16 mouse cellular contexts compared by ENCODE assay signal in genomic region chr17:25407352-25407751, GRCm38 (mm10). TPM values are rescaled to one million over a fixed set of nuclear protein-coding genes. Genes with fewer than 3 reads are reported as not detected.
DNase-seq lines count a peak whose midpoint lies in the region; ATAC-seq lines count a peak whose summit lies in the region.
"Had no signal": no experiment of that assay in that cellular context is flagged by ENCODE, and none has a peak within 500 bp of the region (broad histone marks: within the 10 kb centered on the region; RNA-seq: fewer than 3 reads in every experiment).

No protein-coding gene starts in this region.

- no peaks in the 10 kb centered on the region for H3K9me3 ChIP-seq in forebrain, embryonic 12.5 days
- H3K9me3 ChIP-seq in forebrain, embryonic 10.5 days = no peaks in the 10 kb centered on the region
- H3K9me3 ChIP-seq in neural tube, embryonic 13.5 days = no peaks in the 10 kb centered on the region
- no peaks in the 10 kb centered on the region for H3K9me3 ChIP-seq in hindbrain, embryonic 12.5 days (replicated peaks)
- no peaks in the 10 kb centered on the region for H3K9me3 ChIP-seq in midbrain, embryonic 13.5 days
- H3K9me3 ChIP-seq: neural tube, embryonic 12.5 days had no signal

- H3K4me3 ChIP-seq in forebrain, embryonic 12.5 days (replicated peaks) = no peak overlapping the region
- no peak overlapping the region for H3K4me3 ChIP-seq in forebrain, embryonic 10.5 days
- no peak overlapping the region for H3K4me3 ChIP-seq in neural tube, embryonic 13.5 days
- no peak overlapping the region for H3K4me3 ChIP-seq in hindbrain, embryonic 12.5 days
- H3K4me3 ChIP-seq in midbrain, embryonic 13.5 days (replicated peaks) = no peak overlapping the region
- H3K4me3 ChIP-seq: neural tube, embryonic 12.5 days had no signal

- 69% methylated on average over 4 of the region's 4 CpGs for WGBS in forebrain, embryonic 12.5 days
- WGBS in forebrain, embryonic 10.5 days = 70% methylated on average over 4 of the region's 4 CpGs
- 67% methylated on average over 4 of the region's 4 CpGs for WGBS in neural tube, embryonic 13.5 days
- WGBS in hindbrain, embryonic 12.5 days = 58% methylated on average over 4 of the region's 4 CpGs
- WGBS in midbrain, embryonic 13.5 days = 60% methylated on average over 4 of the region's 4 CpGs

- H3K27me3 ChIP-seq in forebrain, embryonic 12.5 days = peaks cover 89% of the 10 kb centered on the region
- peaks cover 98% of the 10 kb centered on the region for H3K27me3 ChIP-seq in forebrain, embryonic 10.5 days (ENCODE audit: poor library complexity, severe bottlenecking)
- peaks cover 11% of the 10 kb centered on the region for H3K27me3 ChIP-seq in neural tube, embryonic 13.5 days
- H3K27me3 ChIP-seq in hindbrain, embryonic 12.5 days = peaks cover 11% of the 10 kb centered on the region
- H3K27me3 ChIP-seq in midbrain, embryonic 13.5 days = peaks cover 25% of the 10 kb centered on the region

- H3K9ac ChIP-seq in forebrain, embryonic 12.5 days = no peak overlapping the region
- H3K9ac ChIP-seq in neural tube, embryonic 13.5 days = no peak overlapping the region
- peak overlapping the region; percentile 14; the same call in 1 of the 2 replicates for H3K9ac ChIP-seq in hindbrain, embryonic 12.5 days
- H3K9ac ChIP-seq in midbrain, embryonic 13.5 days (replicated peaks) = peak overlapping the region; percentile 28; the same call in 1 of the 2 replicates
- H3K9ac ChIP-seq: liver, embryonic 14.5 days; neural tube, embryonic 12.5 days had no signal

- H3K4me1 ChIP-seq in forebrain, embryonic 12.5 days = peaks cover 78% of the 10 kb centered on the region
- peaks cover 75% of the 10 kb centered on the region for H3K4me1 ChIP-seq in forebrain, embryonic 10.5 days
- H3K4me1 ChIP-seq in neural tube, embryonic 13.5 days (replicated peaks) = peaks cover 74% of the 10 kb centered on the region
- peaks cover 73% of the 10 kb centered on the region for H3K4me1 ChIP-seq in hindbrain, embryonic 12.5 days
- peaks cover 85% of the 10 kb centered on the region for H3K4me1 ChIP-seq in midbrain, embryonic 13.5 days (replicated peaks)

- no peak for ATAC-seq in forebrain, embryonic 12.5 days (ENCODE audit: low FRiP score)
- no peak for ATAC-seq in neural tube, embryonic 13.5 days (ENCODE audit: low read depth)
- ATAC-seq in hindbrain, embryonic 12.5 days (ENCODE audit: low FRiP score) = no peak
- ATAC-seq in midbrain, embryonic 13.5 days = no peak

- H3K4me2 ChIP-seq in forebrain, embryonic 12.5 days = no peak overlapping the region
- H3K4me2 ChIP-seq in neural tube, embryonic 13.5 days = no peak overlapping the region
- no peak overlapping the region for H3K4me2 ChIP-seq in hindbrain, embryonic 12.5 days (replicated peaks)
- H3K4me2 ChIP-seq in midbrain, embryonic 13.5 days (replicated peaks) = peak overlapping the region; percentile 18

- DNase-seq in forebrain, embryonic 10.5 days (ENCODE audit: extremely low spot score, low spot score) = no peak
- no peak for DNase-seq in neural tube, embryonic 10.5 days (ENCODE audit: extremely low spot score, low spot score)
- DNase-seq in thymus, postnatal 10 days (ENCODE audit: low spot score in 2 of 2) = no peak
- DNase-seq in gastrocnemius, postnatal 10 days = no peak
- DNase-seq: kidney, adult 9 months; layer of hippocampus, postnatal 36 days; lung, postnatal 4 days; thymus, adult 18-20 months had no signal

- no peaks in the 10 kb centered on the region for H3K36me3 ChIP-seq in forebrain, embryonic 12.5 days (replicated peaks)
- no peaks in the 10 kb centered on the region for H3K36me3 ChIP-seq in forebrain, embryonic 10.5 days (replicated peaks)
- no peaks in the 10 kb centered on the region for H3K36me3 ChIP-seq in neural tube, embryonic 13.5 days
- no peaks in the 10 kb centered on the region for H3K36me3 ChIP-seq in hindbrain, embryonic 12.5 days
- no peaks in the 10 kb centered on the region for H3K36me3 ChIP-seq in midbrain, embryonic 13.5 days
- H3K36me3 ChIP-seq: neural tube, embryonic 12.5 days had no signal

- H3K27ac ChIP-seq in forebrain, embryonic 12.5 days = 0 out of 2 replicates have a peak overlapping the region, but pooled peaks have one; percentile 13
- H3K27ac ChIP-seq in forebrain, embryonic 10.5 days = no peak overlapping the region
- peak overlapping the region; percentile 72 for H3K27ac ChIP-seq in neural tube, embryonic 13.5 days (replicated peaks)
- H3K27ac ChIP-seq in hindbrain, embryonic 12.5 days = peak overlapping the region; percentile 75; the same call in 1 of the 2 replicates
- H3K27ac ChIP-seq in midbrain, embryonic 13.5 days = peak overlapping the region; percentile 81; the same call in 1 of the 2 replicates
- H3K27ac ChIP-seq: liver, embryonic 14.5 days; neural tube, embryonic 12.5 days had no signal

RNA-seq across cellular contexts. Expression of gene Cacna1h, which starts 26.2 kb away (rescaled TPM):
- 7.8 and 7.9 TPM in 2 replicates for polyA plus RNA-seq in forebrain, embryonic 12.5 days (2016; fragmentation: Nextera tagmentation; extraction: Ambion mirVana)
- polyA plus RNA-seq in forebrain, embryonic 10.5 days (2016; fragmentation: Nextera tagmentation; extraction: Ambion mirVana) = 1.7 and 2.2 TPM in 2 replicates
- 12.0 and 12.6 TPM in 2 replicates for polyA plus RNA-seq in neural tube, embryonic 13.5 days (2015; fragmentation: Nextera tagmentation; extraction: Ambion mirVana)
- polyA plus RNA-seq in hindbrain, embryonic 12.5 days (2016; fragmentation: Nextera tagmentation; extraction: Ambion mirVana) = 12.5 and 12.7 TPM in 2 replicates
- polyA plus RNA-seq in midbrain, embryonic 13.5 days (2015; fragmentation: Nextera tagmentation; extraction: Ambion mirVana) = 8.6 and 11.5 TPM in 2 replicates
- 1 to 10 TPM; 3.2 to 7.0 TPM for total RNA-seq in gastrocnemius, postnatal 10 days (2021)

RNA-seq across cellular contexts. Expression of gene Tpsg1, which starts 38.3 kb away (rescaled TPM):
- polyA plus RNA-seq in forebrain, embryonic 12.5 days (2016; fragmentation: Nextera tagmentation; extraction: Ambion mirVana) = 0.29 and 0.45 TPM in 2 replicates
- not detected in 2 replicates for polyA plus RNA-seq in forebrain, embryonic 10.5 days (2016; fragmentation: Nextera tagmentation; extraction: Ambion mirVana)
- 0.68 TPM in 1 of 2 replicates, not detected in the other for polyA plus RNA-seq in neural tube, embryonic 13.5 days (2015; fragmentation: Nextera tagmentation; extraction: Ambion mirVana)
- 0.86 TPM in 1 of 2 replicates, not detected in the other for polyA plus RNA-seq in hindbrain, embryonic 12.5 days (2016; fragmentation: Nextera tagmentation; extraction: Ambion mirVana)
- 1.1 TPM in 1 of 2 replicates, not detected in the other for polyA plus RNA-seq in midbrain, embryonic 13.5 days (2015; fragmentation: Nextera tagmentation; extraction: Ambion mirVana)
- total RNA-seq in gastrocnemius, postnatal 10 days (2021) = not detected
- total RNA-seq: ES-E14; heart, postnatal 10 days; layer of hippocampus, postnatal 36 days had no signal

RNA-seq across cellular contexts. Expression of gene Tpsb2, which starts 41.2 kb away (rescaled TPM):
- not detected in 2 replicates for polyA plus RNA-seq in forebrain, embryonic 12.5 days (2016; fragmentation: Nextera tagmentation; extraction: Ambion mirVana)
- not detected in 2 replicates for polyA plus RNA-seq in forebrain, embryonic 10.5 days (2016; fragmentation: Nextera tagmentation; extraction: Ambion mirVana)
- 0.45 TPM in 1 of 2 replicates, not detected in the other for polyA plus RNA-seq in neural tube, embryonic 13.5 days (2015; fragmentation: Nextera tagmentation; extraction: Ambion mirVana)
- polyA plus RNA-seq in hindbrain, embryonic 12.5 days (2016; fragmentation: Nextera tagmentation; extraction: Ambion mirVana) = not detected in 2 replicates
- polyA plus RNA-seq in midbrain, embryonic 13.5 days (2015; fragmentation: Nextera tagmentation; extraction: Ambion mirVana) = not detected in 2 replicates
- 10 to 100 TPM; 21.3 to 26.2 TPM for total RNA-seq in gastrocnemius, postnatal 10 days (2021)
- total RNA-seq: ES-E14 had no signal
- polyA plus RNA-seq: neural tube, embryonic 12.5 days had no signal

RNA-seq across cellular contexts. Expression of gene Tekt4, which starts 47.1 kb away (rescaled TPM):
- polyA plus RNA-seq in forebrain, embryonic 12.5 days (2016; fragmentation: Nextera tagmentation; extraction: Ambion mirVana) = 0.19 and 0.31 TPM in 2 replicates
- 0.18 TPM in 1 of 2 replicates, not detected in the other for polyA plus RNA-seq in forebrain, embryonic 10.5 days (2016; fragmentation: Nextera tagmentation; extraction: Ambion mirVana)
- 0.57 and 0.87 TPM in 2 replicates for polyA plus RNA-seq in neural tube, embryonic 13.5 days (2015; fragmentation: Nextera tagmentation; extraction: Ambion mirVana)
- 1.0 and 1.7 TPM in 2 replicates for polyA plus RNA-seq in hindbrain, embryonic 12.5 days (2016; fragmentation: Nextera tagmentation; extraction: Ambion mirVana)
- 0.50 and 0.81 TPM in 2 replicates for polyA plus RNA-seq in midbrain, embryonic 13.5 days (2015; fragmentation: Nextera tagmentation; extraction: Ambion mirVana)
- not detected for total RNA-seq in gastrocnemius, postnatal 10 days (2021)
- total RNA-seq: ES-E14; heart, postnatal 10 days had no signal

Comparison
In these comparisons a context has a peak if more than half of its experiments do, and no peak if none do; other contexts are left out.
1. H3K9ac ChIP-seq: peak in hindbrain, embryonic 12.5 days (single experiment) and midbrain, embryonic 13.5 days (single experiment); none in forebrain, embryonic 12.5 days (single experiment) and neural tube, embryonic 13.5 days (single experiment).